Mouse (Mus musculus) kidney, adult 2 months (tissue): ENCODE data around the gene Gzma.

Source experiments
- CTCF ChIP-seq: fragments of 200-500 bp; conservative IDR thresholded peaks from 2 replicates; pipeline ENCODE4 v1.5.1; 2011; ENCODE audit warnings: low read depth, mild to moderate bottlenecking, control low read depth, low read length, moderate library complexity, mixed read lengths; ENCODE audit not compliant: insufficient read depth, insufficient read length
- POLR2A ChIP-seq: fragments of 200-500 bp; IDR thresholded peaks from one replicate; pipeline ENCODE4 v1.6.1; 2011; ENCODE audit warnings: low read depth, low read length, control low read depth

GRCm38 (mm10) chr13:113121326-113121725 is 20.5 kb upstream of the Gzma start:
- TF ChIP-seq POLR2A (no peak), CTCF (no peak)
